Mouse (Mus musculus) urinary bladder, postnatal 10 days (tissue): ENCODE data around the gene Ldhd.

Experiments used
- DNase-seq: peaks from one replicate; pipeline ENCODE4 v3.0.0; 2022; ENCODE audit warnings: low spot score

Gene Ldhd

GRCm38 (mm10) chr8:111627923-111628322 lies 2.3 kb downstream of the Ldhd start:
- no peak for DNase-seq

- DNase-seq: no peak
Measured at GRCm38 (mm10) chr8:111626933-111627332, 3.2 kb downstream of the Ldhd start.

- no peak for DNase-seq
Measured at GRCm38 (mm10) chr8:111626528-111626820, 3.7 kb downstream of the Ldhd start.

- no peak for DNase-seq
Measured at GRCm38 (mm10) chr8:111625694-111626527, 4.3 kb downstream of the Ldhd start.

GRCm38 (mm10) chr8:111624853-111625221 lies 5.3 kb downstream of the Ldhd start:
- DNase-seq: no peak

GRCm38 (mm10) chr8:111624081-111624852 lies 5.9 kb downstream of the Ldhd start:
- no peak for DNase-seq

GRCm38 (mm10) chr8:111622553-111622952 lies 7.6 kb downstream of the Ldhd start:
- no peak for DNase-seq

GRCm38 (mm10) chr8:111622104-111622503 lies 8.1 kb downstream of the Ldhd start:
- no peak for DNase-seq

GRCm38 (mm10) chr8:111619936-111620335 lies 10.2 kb downstream of the Ldhd start:
- no peak for DNase-seq

- DNase-seq: no peak
Measured at GRCm38 (mm10) chr8:111618273-111618672, 11.9 kb downstream of the Ldhd start.

- no peak for DNase-seq
Measured at GRCm38 (mm10) chr8:111617812-111618211, 12.4 kb downstream of the Ldhd start.

GRCm38 (mm10) chr8:111614786-111615701 lies 15.1 kb downstream of the Ldhd start:
- DNase-seq: no peak

- no peak for DNase-seq
Measured at GRCm38 (mm10) chr8:111613181-111613580, 17.0 kb downstream of the Ldhd start.

- DNase-seq: no peak
Measured at GRCm38 (mm10) chr8:111607414-111607813, 22.8 kb downstream of the Ldhd start.

GRCm38 (mm10) chr8:111606961-111607360 lies 23.2 kb downstream of the Ldhd start:
- no peak for DNase-seq

- no peak for DNase-seq
Measured at GRCm38 (mm10) chr8:111604986-111605385, 25.2 kb downstream of the Ldhd start.

GRCm38 (mm10) chr8:111602050-111602449 lies 28.1 kb downstream of the Ldhd start:
- DNase-seq: no peak

- DNase-seq: no peak
Measured at GRCm38 (mm10) chr8:111599707-111600444, 30.3 kb downstream of the Ldhd start.

- DNase-seq: no peak
Measured at GRCm38 (mm10) chr8:111597310-111597709, 32.9 kb downstream of the Ldhd start.

GRCm38 (mm10) chr8:111596485-111596821 lies 33.7 kb downstream of the Ldhd start:
- no peak for DNase-seq

- no peak for DNase-seq
Measured at GRCm38 (mm10) chr8:111595712-111596484, 34.3 kb downstream of the Ldhd start.
